Mouse (Mus musculus) liver, embryonic 11.5 days (tissue): ENCODE data around the gene Lrrtm3. TPM values are rescaled to one million over a fixed set of nuclear protein-coding genes. Genes with fewer than 3 reads are reported as not detected.

Experiments
- ATAC-seq: fragments of 200-750 bp; cut with Nextera tagmentation; replicated peaks from 2 replicates; pipeline ENCODE4 v1.8.0; 2017; ENCODE audit warnings: moderate number of reproducible peaks, mild to moderate bottlenecking, moderate TSS enrichment, moderate library complexity; ENCODE audit not compliant: low FRiP score
- DNase-seq: peaks from one replicate; pipeline ENCODE4 v3.0.0-alpha.2; 2017; ENCODE audit warnings: low spot score
- H3K27ac ChIP-seq: fragments of 300-500 bp; sonication (generic); 2 replicates; pipeline ENCODE4 v1.5.1; 2014; ENCODE audit warnings: mild to moderate bottlenecking, low read depth, low read length, control low read depth
- H3K27me3 ChIP-seq: fragments of 300-500 bp; sonication (generic); replicated peaks from 2 replicates; pipeline ENCODE4 v1.6.1; 2014; ENCODE audit warnings: low read length, mixed read lengths; ENCODE audit not compliant: control insufficient read depth, insufficient read depth
- H3K36me3 ChIP-seq: fragments of 300-500 bp; sonication (generic); 2 replicates; pipeline ENCODE4 v1.6.1; 2014; ENCODE audit warnings: mild to moderate bottlenecking, low read length, moderate library complexity, mixed read lengths; ENCODE audit not compliant: control insufficient read depth, insufficient read depth
- H3K4me1 ChIP-seq: fragments of 300-500 bp; sonication (generic); replicated peaks from 2 replicates; pipeline ENCODE4 v1.6.1; 2014; ENCODE audit warnings: low read length, mixed read lengths; ENCODE audit not compliant: control insufficient read depth, insufficient read depth
- H3K4me2 ChIP-seq: fragments of 300-500 bp; sonication (generic); 2 replicates; pipeline ENCODE4 v1.6.1; 2014; ENCODE audit warnings: mild to moderate bottlenecking, control low read depth, moderate library complexity
- H3K4me3 ChIP-seq: fragments of 300-500 bp; sonication (generic); 2 replicates; pipeline ENCODE4 v1.5.1; 2014; ENCODE audit warnings: low read depth, low read length, control low read depth
- H3K9ac ChIP-seq: fragments of 300-500 bp; sonication (generic); 2 replicates; pipeline ENCODE4 v1.6.1; 2014; ENCODE audit warnings: low read depth, low read length, control low read depth
- H3K9me3 ChIP-seq: fragments of 300-500 bp; sonication (generic); 2 replicates; pipeline ENCODE4 v1.6.1; 2016; ENCODE audit warnings: low read length, inconsistent platforms, mixed read lengths; ENCODE audit not compliant: control insufficient read depth
- WGBS: fragments of 180-500 bp; shearing (Covaris S2); extraction: QIAGEN DNeasy Blood & Tissue Kit; methylation state at CpG from one replicate; pipeline ENCODE4 v1.1.7; 2014; 5-methylcytosine and 5-hydroxymethylcytosine counted together
- polyA plus RNA-seq: library from polyadenylated mRNA; unstranded; fragments of >200 nt; fragmentation: Nextera tagmentation; extraction: Ambion mirVana; gene quantifications from 2 replicates; pipeline ENCODE4 v1.2.1, GENCODE M21; 2014

The Lrrtm3 gene
- polyA plus RNA-seq, 1 experiment from 2014 or later, result 0.52 TPM

- no peak overlapping the region for H3K9ac ChIP-seq
- H3K4me2 ChIP-seq, result no peak overlapping the region
- 41% methylated on average over 5 of the region's 5 CpGs for WGBS
- H3K27ac ChIP-seq, result no peak overlapping the region
- ATAC-seq (no peak), DNase-seq (no peak)
- no peaks in the 10 kb centered on the region for H3K36me3 ChIP-seq
- H3K4me3 ChIP-seq, result no peak overlapping the region
- no peaks in the 10 kb centered on the region for H3K4me1 ChIP-seq
- no peaks in the 10 kb centered on the region for H3K27me3 ChIP-seq
- no peaks in the 10 kb centered on the region for H3K9me3 ChIP-seq
Measured at GRCm38 (mm10) chr10:64075944-64076343, 14.1 kb downstream of the Lrrtm3 start.

GRCm38 (mm10) chr10:64063704-64064103 is 26.4 kb downstream of the Lrrtm3 start:
- DNase-seq (no peak), ATAC-seq (no peak)
- Histone ChIP-seq H3K4me1 (no peaks in the 10 kb centered on the region), H3K4me2 (no peak overlapping the region), H3K27me3 (no peaks in the 10 kb centered on the region), H3K36me3 (no peaks in the 10 kb centered on the region), H3K9me3 (no peaks in the 10 kb centered on the region), H3K9ac (no peak overlapping the region), H3K4me3 (no peak overlapping the region), H3K27ac (no peak overlapping the region)
- WGBS, result 72% methylated on average over 9 of the region's 9 CpGs

GRCm38 (mm10) chr10:64049946-64050345 is 40.1 kb downstream of the Lrrtm3 start:
- no peaks in the 10 kb centered on the region for H3K9me3 ChIP-seq
- ATAC-seq (no peak), DNase-seq (no peak)
- no peak overlapping the region for H3K4me3 ChIP-seq
- H3K4me1 ChIP-seq, result no peaks in the 10 kb centered on the region
- H3K4me2 ChIP-seq, result no peak overlapping the region
- H3K9ac ChIP-seq, result no peak overlapping the region
- 86% methylated on average over 6 of the region's 6 CpGs for WGBS
- no peaks in the 10 kb centered on the region for H3K27me3 ChIP-seq
- H3K27ac ChIP-seq, result no peak overlapping the region
- no peaks in the 10 kb centered on the region for H3K36me3 ChIP-seq

- Histone ChIP-seq H3K27ac (no peak overlapping the region), H3K9ac (no peak overlapping the region), H3K4me2 (no peak overlapping the region), H3K4me1 (no peaks in the 10 kb centered on the region), H3K36me3 (no peaks in the 10 kb centered on the region), H3K27me3 (no peaks in the 10 kb centered on the region), H3K4me3 (no peak overlapping the region), H3K9me3 (no peaks in the 10 kb centered on the region)
- DNase-seq (no peak), ATAC-seq (no peak)
- WGBS, result 79% methylated on average over 6 of the region's 6 CpGs
Measured at GRCm38 (mm10) chr10:64049151-64049550, 40.9 kb downstream of the Lrrtm3 start.

DNA sequence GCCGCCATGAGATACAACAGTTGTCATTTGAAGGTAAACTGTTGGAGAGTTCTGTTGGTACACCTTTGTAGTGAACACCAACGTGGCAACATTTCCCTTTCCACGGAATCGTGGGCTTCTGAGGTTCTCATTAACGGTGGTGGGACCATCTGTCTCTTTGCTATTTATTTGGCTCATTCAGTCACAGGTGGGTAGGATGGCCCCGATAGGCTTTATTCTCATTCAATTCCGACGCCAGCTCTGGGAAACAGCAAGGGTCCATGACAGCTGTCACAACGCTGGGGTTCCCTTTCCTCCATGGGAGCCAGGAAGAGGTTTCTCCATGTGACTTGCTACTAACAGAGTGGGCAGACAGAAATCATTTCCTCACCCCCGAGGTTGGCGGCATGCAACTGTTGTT is 48.2 kb downstream of the Lrrtm3 start:
- ATAC-seq (no peak), DNase-seq (no peak)
- no peak overlapping the region for H3K4me3 ChIP-seq
- no peak overlapping the region for H3K4me2 ChIP-seq
- H3K9me3 ChIP-seq, result no peaks in the 10 kb centered on the region
- no peaks in the 10 kb centered on the region for H3K36me3 ChIP-seq
- 81% methylated on average over 11 of the region's 11 CpGs for WGBS
- H3K27me3 ChIP-seq, result no peaks in the 10 kb centered on the region
- H3K27ac ChIP-seq, result no peak overlapping the region
- no peaks in the 10 kb centered on the region for H3K4me1 ChIP-seq
- no peak overlapping the region for H3K9ac ChIP-seq

DNA sequence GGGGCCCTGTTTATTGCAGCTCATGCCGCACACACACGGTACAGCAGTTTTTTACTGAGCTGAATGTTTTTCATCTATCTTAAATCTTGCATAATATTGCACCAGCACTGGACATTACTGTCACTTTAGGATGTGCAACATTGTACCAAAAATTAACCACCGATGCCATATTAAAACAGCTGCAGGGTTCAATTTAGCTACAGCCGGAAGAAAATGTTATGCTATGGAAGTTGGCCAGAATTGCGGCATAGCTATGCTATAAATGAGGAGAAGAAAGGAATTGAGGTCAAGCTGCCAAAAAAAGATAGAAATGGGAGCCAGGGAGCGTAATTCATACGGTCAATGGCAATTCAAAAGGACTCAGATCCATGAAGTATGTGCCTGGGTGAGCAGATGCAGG is 48.9 kb downstream of the Lrrtm3 start:
- Histone ChIP-seq H3K9ac (no peak overlapping the region), H3K4me1 (no peaks in the 10 kb centered on the region), H3K27me3 (no peaks in the 10 kb centered on the region), H3K4me3 (no peak overlapping the region), H3K4me2 (no peak overlapping the region), H3K36me3 (no peaks in the 10 kb centered on the region), H3K9me3 (no peaks in the 10 kb centered on the region), H3K27ac (no peak overlapping the region)
- no peak for ATAC-seq
- WGBS, result 89% methylated on average over 7 of the region's 7 CpGs
- DNase-seq, result no peak

DNA sequence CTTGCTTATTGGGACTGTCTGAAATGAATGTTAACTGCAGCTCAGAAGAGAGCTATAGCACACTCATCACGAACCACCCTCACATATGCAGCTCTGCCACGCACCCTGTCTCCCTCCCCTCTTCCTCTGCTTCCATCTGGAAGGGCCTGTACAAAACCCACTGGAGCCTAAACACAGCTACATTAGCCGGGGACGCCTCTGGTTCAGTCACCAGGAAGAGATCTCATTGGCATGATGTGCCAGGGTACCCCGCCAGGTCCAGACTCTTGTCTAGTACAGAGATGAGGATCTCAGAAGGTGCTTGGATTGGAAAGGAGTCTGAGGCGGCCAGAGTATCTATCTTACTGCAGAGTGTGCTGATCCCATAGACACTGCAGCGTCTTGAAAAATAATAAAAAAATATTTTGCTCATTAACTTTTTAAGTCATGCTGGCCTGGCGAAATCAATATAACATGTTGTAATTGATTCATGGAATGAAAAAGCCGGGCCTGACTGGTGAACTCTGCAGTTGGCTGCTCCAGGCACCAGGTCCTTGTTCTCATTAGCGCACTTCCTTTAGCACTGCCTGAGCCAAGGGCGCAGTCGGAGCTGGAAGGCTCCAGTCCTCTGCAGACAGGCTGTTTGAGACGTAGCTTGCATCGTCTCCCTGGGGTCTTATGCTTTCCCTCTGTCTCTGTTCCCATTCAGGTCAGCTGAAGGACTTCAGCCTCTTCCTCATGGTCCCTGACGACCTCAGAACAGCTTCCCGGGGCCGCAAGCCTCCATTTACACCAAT is 50.1 kb downstream of the Lrrtm3 start:
- H3K9ac ChIP-seq, result no peak overlapping the region

GRCm38 (mm10) chr10:64030901-64031300 is 59.2 kb downstream of the Lrrtm3 start:
- no peak for DNase-seq
- Histone ChIP-seq H3K4me3 (no peak overlapping the region), H3K36me3 (no peaks in the 10 kb centered on the region), H3K27me3 (no peaks in the 10 kb centered on the region), H3K27ac (no peak overlapping the region), H3K4me1 (no peaks in the 10 kb centered on the region), H3K4me2 (no peak overlapping the region), H3K9ac (no peak overlapping the region), H3K9me3 (no peaks in the 10 kb centered on the region)
- no peak for ATAC-seq

More for the DNA sequence above, 50.1 kb downstream of the Lrrtm3 start:
- H3K36me3 ChIP-seq, result no peaks in the 10 kb centered on the region
- no peak overlapping the region for H3K27ac ChIP-seq
- H3K4me1 ChIP-seq, result no peaks in the 10 kb centered on the region
- ATAC-seq (no peak), DNase-seq (no peak)
- H3K4me2 ChIP-seq, result no peak overlapping the region
- 80% methylated on average over 17 of the region's 17 CpGs for WGBS
- H3K9me3 ChIP-seq, result no peaks in the 10 kb centered on the region
- no peak overlapping the region for H3K4me3 ChIP-seq
- no peaks in the 10 kb centered on the region for H3K27me3 ChIP-seq

GRCm38 (mm10) chr10:64023340-64023739 is 66.7 kb downstream of the Lrrtm3 start:
- no peak for ATAC-seq
- no peak overlapping the region for H3K4me2 ChIP-seq
- no peaks in the 10 kb centered on the region for H3K9me3 ChIP-seq
- H3K4me1 ChIP-seq, result no peaks in the 10 kb centered on the region
- H3K36me3 ChIP-seq, result no peaks in the 10 kb centered on the region
- no peak for DNase-seq
- no peak overlapping the region for H3K4me3 ChIP-seq
- H3K9ac ChIP-seq, result no peak overlapping the region
- H3K27me3 ChIP-seq, result no peaks in the 10 kb centered on the region
- no peak overlapping the region for H3K27ac ChIP-seq
- 81% methylated on average over 6 of the region's 6 CpGs for WGBS
